Mouse (Mus musculus) MEL (cell line): ENCODE measurements around the gene Smap2.

Experiments
- BHLHE40 ChIP-seq: IDR thresholded peaks from 2 replicates; pipeline ENCODE4 v1.6.1; 2012; ENCODE audit warnings: low read depth, mild to moderate bottlenecking, inconsistent platforms, low read length, improper control_type of control experiment, borderline replicate concordance
- CHD1 ChIP-seq: IDR thresholded peaks from 2 replicates; pipeline ENCODE4 v1.6.1; 2012; ENCODE audit warnings: low read depth, mild to moderate bottlenecking, inconsistent platforms, low read length, improper control_type of control experiment
- CTCF ChIP-seq, 3 experiments: IDR thresholded peaks in 2 of 3; conservative IDR thresholded peaks in 1 of 3; 2 replicates each; pipeline ENCODE4 v1.5.1; 2011 to 2012; ENCODE audit warnings: low read length in 3 of 3, low read depth in 2 of 3, mild to moderate bottlenecking in 2 of 3, improper control_type of control experiment in 1 of 3, inconsistent platforms in 1 of 3, mixed read lengths in 1 of 3, moderate library complexity in 1 of 3; ENCODE audit not compliant: control insufficient read depth in 1 of 3, insufficient read depth in 1 of 3, poor library complexity in 1 of 3, severe bottlenecking in 1 of 3
- E2F4 ChIP-seq: IDR thresholded peaks from 2 replicates; pipeline ENCODE4 v1.6.1; 2011; ENCODE audit warnings: low read depth, low read length, improper control_type of control experiment, borderline replicate concordance
- EP300 ChIP-seq, 2 experiments: IDR thresholded peaks; 2 replicates each; pipeline ENCODE4 v1.6.1; 2011; ENCODE audit warnings: improper control_type of control experiment in 2 of 2, low read length in 2 of 2, low read depth in 1 of 2, mild to moderate bottlenecking in 1 of 2
- MAFK ChIP-seq: IDR thresholded peaks from 2 replicates; pipeline ENCODE4 v1.6.1; 2011; ENCODE audit warnings: low read depth, mild to moderate bottlenecking, low read length, improper control_type of control experiment, borderline replicate concordance
- MAX ChIP-seq: IDR thresholded peaks from 2 replicates; pipeline ENCODE4 v1.6.1; 2011; ENCODE audit warnings: low read length, improper control_type of control experiment
- POLR2A ChIP-seq, 2 experiments: IDR thresholded peaks; 2 replicates each; pipeline ENCODE4 v1.6.1; 2011 to 2012; ENCODE audit warnings: low read length in 2 of 2, mild to moderate bottlenecking in 2 of 2, control low read depth in 1 of 2, improper control_type of control experiment in 1 of 2, low read depth in 1 of 2, moderate library complexity in 1 of 2; ENCODE audit not compliant: control insufficient read depth in 1 of 2, insufficient read depth in 1 of 2, poor library complexity in 1 of 2
- POLR2AphosphoS2 ChIP-seq: IDR thresholded peaks from 2 replicates; pipeline ENCODE4 v1.6.1; 2011; ENCODE audit warnings: low read length, improper control_type of control experiment
- RCOR1 ChIP-seq: IDR thresholded peaks from 2 replicates; pipeline ENCODE4 v1.6.1; 2012; ENCODE audit warnings: low read depth, mild to moderate bottlenecking, inconsistent platforms, low read length, improper control_type of control experiment
- TAL1 ChIP-seq: IDR thresholded peaks from 2 replicates; pipeline ENCODE4 v1.6.1; 2012; ENCODE audit warnings: mild to moderate bottlenecking, inconsistent platforms, low read length, moderate library complexity, mixed read lengths
- TCF12 ChIP-seq: IDR thresholded peaks from 2 replicates; pipeline ENCODE4 v1.6.1; 2014; ENCODE audit warnings: low read depth, mild to moderate bottlenecking, inconsistent platforms, low read length, improper control_type of control experiment, moderate library complexity
- USF2 ChIP-seq, 2 experiments: IDR thresholded peaks; 2 replicates each; pipeline ENCODE4 v1.6.1; 2011 to 2012; ENCODE audit warnings: improper control_type of control experiment in 2 of 2, low read length in 2 of 2, borderline replicate concordance in 1 of 2, inconsistent platforms in 1 of 2, low read depth in 1 of 2, mild to moderate bottlenecking in 1 of 2; ENCODE audit not compliant: insufficient read depth in 1 of 2
- ZKSCAN1 ChIP-seq: IDR thresholded peaks from 2 replicates; pipeline ENCODE4 v1.6.1; 2012; ENCODE audit warnings: low read depth, mild to moderate bottlenecking, inconsistent platforms, low read length, improper control_type of control experiment, moderate library complexity

- TF ChIP-seq TCF12 (no peak), CHD1 (no peak), E2F4 (no peak), CTCF (IDR thresholded peaks at IDR 0.05 in 2 of 3, conservative IDR thresholded peaks at IDR 0.05 in 1 of 3; ENCODE audit: control insufficient read depth in 1 of 3, insufficient read depth in 1 of 3, low read depth in 2 of 3, low read length in 3 of 3, poor library complexity in 1 of 3, severe bottlenecking in 1 of 3) (no peak), POLR2A (IDR thresholded peaks at IDR 0.05; ENCODE audit: control insufficient read depth in 1 of 2, insufficient read depth in 1 of 2, low read depth in 1 of 2, low read length in 2 of 2, poor library complexity in 1 of 2) (no peak), BHLHE40 (no peak), EP300 (IDR thresholded peaks at IDR 0.05; ENCODE audit: low read depth in 1 of 2, low read length in 2 of 2) (no peak), MAFK (no peak), POLR2AphosphoS2 (no peak), USF2 (IDR thresholded peaks at IDR 0.05; ENCODE audit: borderline replicate concordance in 1 of 2, insufficient read depth in 1 of 2, low read depth in 1 of 2, low read length in 2 of 2) (no peak), TAL1 (no peak), RCOR1 (no peak), MAX (no peak), ZKSCAN1 (no peak)
These were observed 13.4 kb downstream of the Smap2 start for GRCm38 (mm10) chr4:121003611-121004091.
